Mouse (Mus musculus) thymus, adult 2 months (tissue): ENCODE results near the gene St6gal1. TPM values are rescaled to one million over a fixed set of nuclear protein-coding genes. Genes with fewer than 3 reads are reported as not detected.

Experiments used
- DNase-seq: peaks from one replicate; pipeline ENCODE4 v3.0.0; 2021
- H3K27ac ChIP-seq: fragments of 200-500 bp; 2 replicates; pipeline ENCODE4 v1.5.1; 2012; ENCODE audit warnings: low read length, control low read depth; ENCODE audit not compliant: control insufficient read depth, insufficient read depth
- H3K27me3 ChIP-seq: fragments of 200-500 bp; 2 replicates; pipeline ENCODE4 v1.6.1; 2012; ENCODE audit warnings: mild to moderate bottlenecking, low read length, moderate library complexity, mixed read lengths; ENCODE audit not compliant: control insufficient read depth, insufficient read depth
- H3K36me3 ChIP-seq: fragments of 200-500 bp; 2 replicates; pipeline ENCODE4 v1.6.1; 2012; ENCODE audit warnings: mild to moderate bottlenecking, low read length, moderate library complexity; ENCODE audit not compliant: control insufficient read depth, insufficient read depth
- H3K4me1 ChIP-seq: fragments of 200-500 bp; replicated peaks from 2 replicates; pipeline ENCODE4 v1.6.1; 2012; ENCODE audit warnings: low read length; ENCODE audit not compliant: control insufficient read depth, insufficient read depth
- H3K4me3 ChIP-seq: fragments of 200-500 bp; 2 replicates; pipeline ENCODE4 v1.5.1; 2012; ENCODE audit warnings: mild to moderate bottlenecking, low read length, control low read depth, moderate library complexity; ENCODE audit not compliant: control insufficient read depth, insufficient read depth
- CTCF ChIP-seq: fragments of 200-500 bp; IDR thresholded peaks from 2 replicates; pipeline ENCODE4 v1.5.1; 2012; ENCODE audit warnings: mild to moderate bottlenecking, control low read depth, low read length, moderate library complexity, borderline replicate concordance; ENCODE audit not compliant: control insufficient read depth, poor library complexity, insufficient read depth; ENCODE audit errors: extremely low read depth
- POLR2A ChIP-seq: fragments of 200-500 bp; IDR thresholded peaks from 2 replicates; pipeline ENCODE4 v1.6.1; 2012; ENCODE audit warnings: mild to moderate bottlenecking, low read length, control low read depth, moderate library complexity; ENCODE audit not compliant: control insufficient read depth, poor library complexity, insufficient read depth; ENCODE audit errors: extremely low read depth
- WGBS: fragments of 180-500 bp; shearing (Covaris S2); methylation state at CpG from one replicate; pipeline ENCODE4 v1.1.7; 2018; 5-methylcytosine and 5-hydroxymethylcytosine counted together
- polyA plus RNA-seq: library from polyadenylated mRNA; depleted of rRNA; stranded (reverse); fragments of >200 nt; gene quantifications from 2 replicates; pipeline ENCODE4 v1.2.3, GENCODE M21; 2012

The St6gal1 gene
- polyA plus RNA-seq, 1 experiment, result 33.2 TPM

GRCm38 (mm10) chr16:23264999-23265398, 40.5 kb downstream of the St6gal1 start:
- no peaks in the 10 kb centered on the region for H3K36me3 ChIP-seq
- H3K27ac ChIP-seq, result no peak overlapping the region
- TF ChIP-seq POLR2A (no peak), CTCF (no peak)
- H3K4me3 ChIP-seq, result no peak overlapping the region
- WGBS, result 28% methylated on average over 12 of the region's 12 CpGs
- no peaks in the 10 kb centered on the region for H3K27me3 ChIP-seq
- no peak for DNase-seq
- H3K4me1 ChIP-seq, result peaks cover 64% of the 10 kb centered on the region

DNA sequence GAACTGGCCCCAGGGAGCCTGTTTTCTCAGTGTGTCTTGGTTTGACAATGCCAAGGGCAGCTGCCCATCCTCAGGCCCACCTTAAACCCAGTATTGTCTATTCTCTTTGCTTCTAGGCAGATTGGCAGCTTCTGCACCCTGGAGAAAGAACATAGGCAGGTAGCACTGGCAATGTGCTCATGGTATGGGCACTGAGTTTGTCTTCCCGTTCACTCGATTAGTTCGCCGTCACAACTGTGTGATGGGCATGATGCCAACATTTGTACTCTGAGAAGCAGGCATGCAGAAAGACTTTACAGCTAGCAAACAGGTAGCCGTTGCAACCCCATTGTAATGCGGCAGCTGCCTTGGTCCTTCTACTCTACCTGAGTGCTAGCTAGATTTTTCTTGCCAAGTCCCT, 40.9 kb downstream of the St6gal1 start:
- H3K27me3 ChIP-seq, result no peaks in the 10 kb centered on the region
- H3K27ac ChIP-seq, result no peak overlapping the region

GRCm38 (mm10) chr16:23266293-23266692, 41.8 kb downstream of the St6gal1 start:
- H3K27me3 ChIP-seq, result no peaks in the 10 kb centered on the region

More for the DNA sequence above, 40.9 kb downstream of the St6gal1 start:
- TF ChIP-seq POLR2A (no peak), CTCF (no peak)
- Histone ChIP-seq H3K4me1 (peaks cover 69% of the 10 kb centered on the region), H3K4me3 (no peak overlapping the region), H3K36me3 (no peaks in the 10 kb centered on the region)
- DNase-seq, result no peak
- WGBS, result 83% methylated on average over 6 of the region's 6 CpGs

GRCm38 (mm10) chr16:23266896-23267295, 42.4 kb downstream of the St6gal1 start:
- 78% methylated on average over 4 of the region's 4 CpGs for WGBS
- DNase-seq, result no peak
- H3K4me3 ChIP-seq, result no peak overlapping the region
- H3K36me3 ChIP-seq, result no peaks in the 10 kb centered on the region
- H3K27me3 ChIP-seq, result no peaks in the 10 kb centered on the region
- TF ChIP-seq POLR2A, result no peak
- TF ChIP-seq CTCF, result no peak
- H3K27ac ChIP-seq, result no peak overlapping the region
- H3K4me1 ChIP-seq, result peaks cover 71% of the 10 kb centered on the region

More at GRCm38 (mm10) chr16:23266293-23266692, 41.8 kb downstream of the St6gal1 start:
- Histone ChIP-seq H3K4me1 (peaks cover 74% of the 10 kb centered on the region), H3K27ac (no peak overlapping the region), H3K36me3 (no peaks in the 10 kb centered on the region), H3K4me3 (no peak overlapping the region)
- TF ChIP-seq POLR2A (no peak), CTCF (no peak)
- no peak for DNase-seq
- WGBS, result 83% methylated on average over 11 of the region's 11 CpGs

- peaks cover 73% of the 10 kb centered on the region for H3K4me1 ChIP-seq
- no peaks in the 10 kb centered on the region for H3K36me3 ChIP-seq
- no peak for DNase-seq
- TF ChIP-seq CTCF (no peak), POLR2A (no peak)
- H3K4me3 ChIP-seq, result no peak overlapping the region
- 73% methylated on average over 7 of the region's 7 CpGs for WGBS
- no peaks in the 10 kb centered on the region for H3K27me3 ChIP-seq
- no peak overlapping the region for H3K27ac ChIP-seq
These were observed 43.7 kb downstream of the St6gal1 start for GRCm38 (mm10) chr16:23268231-23268630.

GRCm38 (mm10) chr16:23269056-23269983, 44.8 kb downstream of the St6gal1 start:
- no peak for DNase-seq
- Histone ChIP-seq H3K27ac (peak overlapping the region; percentile 2; the same call in 1 of the 2 replicates), H3K4me1 (peaks cover 67% of the 10 kb centered on the region), H3K36me3 (no peaks in the 10 kb centered on the region), H3K4me3 (peak overlapping the region; percentile 3; the same call in 1 of the 2 replicates), H3K27me3 (no peaks in the 10 kb centered on the region)
- TF ChIP-seq CTCF, result no peak
- no peak for TF ChIP-seq POLR2A
- 35% methylated on average over 17 of the region's 17 CpGs for WGBS
